Mouse (Mus musculus) lung, postnatal 0 days (tissue): Measurements from ENCODE around the gene G6pc3.

ENCODE experiments used
- CTCF ChIP-seq: IDR thresholded peaks from 2 replicates; pipeline ENCODE4 v1.5.1; 2016; ENCODE audit warnings: antibody characterized with exemption, mild to moderate bottlenecking
- EP300 ChIP-seq: IDR thresholded peaks from 2 replicates; pipeline ENCODE4 v1.6.1; 2016; ENCODE audit warnings: antibody characterized with exemption, mild to moderate bottlenecking, control low read depth

GRCm38 (mm10) chr11:102206481-102206880 is 17.1 kb downstream of the G6pc3 start:
- no peak for TF ChIP-seq CTCF
- TF ChIP-seq EP300, result no peak
